In genomic region chr2:170132716-170133092, GRCm38 (mm10) we compare ENCODE assay signal across 8 mouse cellular contexts. TPM values are rescaled to one million over a fixed set of nuclear protein-coding genes. Genes with fewer than 3 reads are reported as not detected.
DNase-seq lines count a peak whose midpoint lies in the region; ATAC-seq and TF ChIP-seq lines count a peak whose summit lies in the region.

No protein-coding gene starts in this region.

- 0% methylated on average over 3 of the region's 3 CpGs for WGBS in heart, adult 2 months
- WGBS in liver, embryonic 11.5 days: 1% methylated on average over 3 of the region's 3 CpGs

- H3K36me3 ChIP-seq in heart, adult 2 months (ENCODE audit: control insufficient read depth, insufficient read depth, low read length): peaks cover 17% of the 10 kb centered on the region
- no peaks in the 10 kb centered on the region for H3K36me3 ChIP-seq in testis, adult 2 months (ENCODE audit: control insufficient read depth, insufficient read depth, low read length)
- H3K36me3 ChIP-seq in liver, embryonic 11.5 days (ENCODE audit: control insufficient read depth, insufficient read depth, low read length): no peaks in the 10 kb centered on the region

- peak overlapping the region; percentile 70 for H3K4me3 ChIP-seq in heart, adult 2 months
- peak overlapping the region; percentile 96 for H3K4me3 ChIP-seq in testis, adult 2 months (ENCODE audit: control insufficient read depth, low read depth, low read length)
- H3K4me3 ChIP-seq in liver, embryonic 11.5 days (ENCODE audit: low read depth, low read length): peak overlapping the region; percentile 59

- H3K9ac ChIP-seq in heart, adult 2 months (ENCODE audit: low read depth, low read length): peak overlapping the region; percentile 78
- peak overlapping the region; percentile 73 for H3K9ac ChIP-seq in liver, embryonic 11.5 days (ENCODE audit: low read depth, low read length)

- H3K4me2 ChIP-seq in liver, embryonic 11.5 days: peak overlapping the region; percentile 94

- ATAC-seq in liver, embryonic 11.5 days (replicated peaks; ENCODE audit: low FRiP score): no peak

- no peak for TF ChIP-seq EP300 in heart, adult 2 months (IDR thresholded peaks at IDR 0.05; ENCODE audit: insufficient read depth, low read depth, low read length)

- H3K9me3 ChIP-seq in liver, embryonic 11.5 days (ENCODE audit: control insufficient read depth, low read length): no peaks in the 10 kb centered on the region

- TF ChIP-seq POLR2A in heart, adult 2 months (IDR thresholded peaks at IDR 0.05; ENCODE audit: insufficient read depth, low read depth, low read length): no peak
- no peak for TF ChIP-seq POLR2A in testis, adult 2 months (IDR thresholded peaks at IDR 0.05; ENCODE audit: control insufficient read depth, low read depth, low read length)

- peaks cover 10% of the 10 kb centered on the region for H3K4me1 ChIP-seq in heart, adult 2 months (ENCODE audit: control insufficient read depth, insufficient read depth, low read length)
- H3K4me1 ChIP-seq in testis, adult 2 months (ENCODE audit: control insufficient read depth, insufficient read depth, low read length): peaks cover 24% of the 10 kb centered on the region
- peaks cover 63% of the 10 kb centered on the region for H3K4me1 ChIP-seq in liver, embryonic 11.5 days (replicated peaks; ENCODE audit: control insufficient read depth, insufficient read depth, low read length)

- H3K79me2 ChIP-seq in heart, adult 2 months (replicated peaks; ENCODE audit: control insufficient read depth, insufficient read depth, low read length): peaks cover 3% of the 10 kb centered on the region

- no peaks in the 10 kb centered on the region for H3K27me3 ChIP-seq in heart, adult 2 months (ENCODE audit: control insufficient read depth, insufficient read depth, low read length)
- no peaks in the 10 kb centered on the region for H3K27me3 ChIP-seq in testis, adult 2 months (ENCODE audit: control insufficient read depth, insufficient read depth, low read length)
- no peaks in the 10 kb centered on the region for H3K27me3 ChIP-seq in liver, embryonic 11.5 days (replicated peaks; ENCODE audit: control insufficient read depth, insufficient read depth, low read length)

- TF ChIP-seq CTCF in heart, adult 2 months (IDR thresholded peaks at IDR 0.05): no peak
- TF ChIP-seq CTCF in testis, adult 2 months (IDR thresholded peaks at IDR 0.05; ENCODE audit: control insufficient read depth, insufficient read depth, insufficient replicate concordance, low read depth, low read length): no peak

- DNase-seq in heart, adult 2 months: no peak
- no peak for DNase-seq in heart, adult 11 months
- no peak for DNase-seq in testis, postnatal 14 days (ENCODE audit: low spot score)
- no peak for DNase-seq in liver, embryonic 11.5 days (ENCODE audit: low spot score)
- DNase-seq in yolk sac, embryonic 10.5 days (ENCODE audit: low spot score): peak; percentile 47
- no peak for DNase-seq in adipocyte (ENCODE audit: low spot score)
- no peak for DNase-seq in adrenal gland, postnatal 10 days

- peak overlapping the region; percentile 91 for H3K27ac ChIP-seq in heart, adult 2 months
- peak overlapping the region; percentile 86 for H3K27ac ChIP-seq in testis, adult 2 months (ENCODE audit: control insufficient read depth, insufficient read depth, low read depth, low read length)
- H3K27ac ChIP-seq in liver, embryonic 11.5 days (ENCODE audit: low read depth, low read length): peak overlapping the region; percentile 88

- intact Hi-C loops in heart, adult 2 months (cut with DNase I): loop anchor here (5.0 kb wide), 1 partner anchor 380 kb away; no protein-coding TSS in a partner anchor

RNA-seq across cellular contexts. Expression of gene Zfp217, which starts 15.2 kb away (rescaled TPM):
- total RNA-seq in heart, adult 2 months (2021): 1 to 10 TPM; 8.9 to 9.4 TPM
- 5.2 and 9.7 TPM in 2 replicates for polyA plus RNA-seq in heart, adult 2 months (2012; rRNA removed)
- polyA plus RNA-seq in testis, adult 2 months (2012; rRNA removed): 74.6 and 80.0 TPM in 2 replicates
- 5.1 and 5.4 TPM in 2 replicates for polyA plus RNA-seq in liver, embryonic 11.5 days (2014; fragmentation: Nextera tagmentation; extraction: Ambion mirVana)
- total RNA-seq in adrenal gland, postnatal 10 days (2021): 10 to 100 TPM; 22.0 to 31.0 TPM
